ENCODE assay signal across 13 mouse cellular contexts in the genomic region with DNA sequence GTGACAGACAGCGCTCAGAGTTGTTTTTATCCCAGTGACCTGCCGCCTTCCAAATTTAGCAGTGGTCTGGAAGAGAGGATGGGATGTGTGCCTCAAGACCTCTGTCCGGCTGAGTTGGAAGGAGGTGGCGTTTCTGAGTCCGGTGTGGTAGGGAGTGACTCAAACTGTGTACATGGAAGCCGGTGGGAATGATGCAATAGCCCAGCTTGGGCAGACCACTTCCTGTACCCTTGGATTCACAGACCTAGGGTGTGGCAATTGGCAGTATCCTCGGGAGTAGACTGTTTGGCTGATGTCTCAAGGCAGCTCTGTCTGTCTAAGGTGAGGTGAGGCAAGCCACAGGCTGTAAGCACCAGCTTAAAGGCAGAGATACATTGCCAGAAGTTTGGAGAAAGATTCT. TPM values are rescaled to one million over a fixed set of nuclear protein-coding genes. Genes with fewer than 3 reads are reported as not detected.
DNase-seq lines count a peak whose midpoint lies in the region; ATAC-seq and TF ChIP-seq lines count a peak whose summit lies in the region.
"Had no signal": no experiment of that assay in that cellular context is flagged by ENCODE, and none has a peak within 500 bp of the region (broad histone marks: within the 10 kb centered on the region; RNA-seq: fewer than 3 reads in every experiment).

No protein-coding gene starts in this region.

- no peak overlapping the region for H3K9ac ChIP-seq in heart, embryonic 16.5 days (ENCODE audit: low read length)
- no peak overlapping the region for H3K9ac ChIP-seq in heart, embryonic 11.5 days (ENCODE audit: low read depth, low read length)
- H3K9ac ChIP-seq in lung, embryonic 14.5 days = no peak overlapping the region
- no peak overlapping the region for H3K9ac ChIP-seq in stomach, embryonic 15.5 days
- H3K9ac ChIP-seq: embryonic facial prominence, embryonic 15.5 days had no signal

- no peak overlapping the region for H3K27ac ChIP-seq in heart, embryonic 16.5 days (ENCODE audit: low read length)
- no peak overlapping the region for H3K27ac ChIP-seq in heart, embryonic 11.5 days (ENCODE audit: low read depth, low read length)
- H3K27ac ChIP-seq in lung, embryonic 14.5 days (ENCODE audit: low read depth) = no peak overlapping the region
- no peak overlapping the region for H3K27ac ChIP-seq in stomach, embryonic 15.5 days
- no peak overlapping the region for H3K27ac ChIP-seq in embryonic facial prominence, embryonic 10.5 days (replicated peaks)
- H3K27ac ChIP-seq: embryonic facial prominence, embryonic 15.5 days; macrophage had no signal

- DNase-seq in NIH3T3 (ENCODE audit: low read depth) (peak; percentile 65), MN1 (ENCODE audit: low spot score) (no peak)
- peak; percentile 24 for DNase-seq in lung, embryonic 14.5 days
- no peak for DNase-seq in embryonic facial prominence, embryonic 10.5 days (ENCODE audit: low spot score)
- no peak for DNase-seq in spleen, postnatal 10 days (ENCODE audit: low spot score in 2 of 2)
- DNase-seq: cerebellum, postnatal 25 days; retina, postnatal 1 day had no signal

- H3K4me2 ChIP-seq in heart, embryonic 16.5 days (ENCODE audit: low read depth, low read length) = peak overlapping the region; percentile 13; the same call in 1 of the 2 replicates
- no peak overlapping the region; the same call in 1 of the 2 replicates for H3K4me2 ChIP-seq in heart, embryonic 11.5 days
- H3K4me2 ChIP-seq in lung, embryonic 14.5 days = no peak overlapping the region
- H3K4me2 ChIP-seq in stomach, embryonic 15.5 days = no peak overlapping the region
- H3K4me2 ChIP-seq: embryonic facial prominence, embryonic 15.5 days had no signal

- no peaks in the 10 kb centered on the region for H3K9me3 ChIP-seq in heart, embryonic 16.5 days (replicated peaks; ENCODE audit: control insufficient read depth, low read length)
- H3K9me3 ChIP-seq in heart, embryonic 11.5 days (replicated peaks; ENCODE audit: control insufficient read depth, low read length) = no peaks in the 10 kb centered on the region
- no peaks in the 10 kb centered on the region for H3K9me3 ChIP-seq in lung, embryonic 14.5 days (ENCODE audit: low read depth, low read length)
- H3K9me3 ChIP-seq in stomach, embryonic 15.5 days = no peaks in the 10 kb centered on the region
- no peaks in the 10 kb centered on the region for H3K9me3 ChIP-seq in embryonic facial prominence, embryonic 10.5 days
- H3K9me3 ChIP-seq: embryonic facial prominence, embryonic 15.5 days had no signal

- no peaks in the 10 kb centered on the region for H3K27me3 ChIP-seq in heart, embryonic 16.5 days (ENCODE audit: control insufficient read depth, insufficient read depth, low read length)
- H3K27me3 ChIP-seq in heart, embryonic 11.5 days (ENCODE audit: control insufficient read depth, insufficient read depth, low read length) = peaks cover 3% of the 10 kb centered on the region
- H3K27me3 ChIP-seq in lung, embryonic 14.5 days (ENCODE audit: insufficient read depth, low read length) = no peaks in the 10 kb centered on the region
- H3K27me3 ChIP-seq in stomach, embryonic 15.5 days (replicated peaks) = no peaks in the 10 kb centered on the region
- H3K27me3 ChIP-seq in embryonic facial prominence, embryonic 10.5 days (replicated peaks; ENCODE audit: low read depth, poor library complexity, severe bottlenecking) = peaks cover 24% of the 10 kb centered on the region
- H3K27me3 ChIP-seq: embryonic facial prominence, embryonic 15.5 days had no signal

- H3K36me3 ChIP-seq in heart, embryonic 16.5 days (ENCODE audit: control insufficient read depth, insufficient read depth) = no peaks in the 10 kb centered on the region
- H3K36me3 ChIP-seq in heart, embryonic 11.5 days (ENCODE audit: control insufficient read depth, insufficient read depth, low read length) = no peaks in the 10 kb centered on the region
- no peaks in the 10 kb centered on the region for H3K36me3 ChIP-seq in lung, embryonic 14.5 days (ENCODE audit: insufficient read depth)
- H3K36me3 ChIP-seq in stomach, embryonic 15.5 days = no peaks in the 10 kb centered on the region
- no peaks in the 10 kb centered on the region for H3K36me3 ChIP-seq in embryonic facial prominence, embryonic 10.5 days (replicated peaks)
- H3K36me3 ChIP-seq: embryonic facial prominence, embryonic 15.5 days had no signal

- WGBS in heart, embryonic 16.5 days = 46% methylated on average over 7 of the region's 7 CpGs
- WGBS in heart, embryonic 11.5 days (ENCODE audit: insufficient replicate concordance) = 61% methylated on average over 7 of the region's 7 CpGs
- 65% methylated on average over 7 of the region's 7 CpGs for WGBS in lung, embryonic 14.5 days
- 71% methylated on average over 7 of the region's 7 CpGs for WGBS in stomach, embryonic 15.5 days
- 87% methylated on average over 7 of the region's 7 CpGs for WGBS in embryonic facial prominence, embryonic 10.5 days

- peaks cover 6% of the 10 kb centered on the region for H3K4me1 ChIP-seq in heart, embryonic 16.5 days (ENCODE audit: control insufficient read depth, insufficient read depth, low read length)
- H3K4me1 ChIP-seq in heart, embryonic 11.5 days (ENCODE audit: control insufficient read depth, insufficient read depth, low read length) = peaks cover 12% of the 10 kb centered on the region
- no peaks in the 10 kb centered on the region for H3K4me1 ChIP-seq in lung, embryonic 14.5 days (ENCODE audit: insufficient read depth)
- peaks cover 2% of the 10 kb centered on the region; the same call in 1 of the 2 replicates for H3K4me1 ChIP-seq in stomach, embryonic 15.5 days
- peaks cover 5% of the 10 kb centered on the region for H3K4me1 ChIP-seq in embryonic facial prominence, embryonic 10.5 days

- ATAC-seq in heart, embryonic 16.5 days (replicated peaks; ENCODE audit: extremely low read depth, insufficient read depth, low FRiP score) = no peak
- no peak for ATAC-seq in heart, embryonic 11.5 days (replicated peaks; ENCODE audit: insufficient number of reproducible peaks, low FRiP score, low TSS enrichment)
- no peak for ATAC-seq in lung, embryonic 14.5 days (ENCODE audit: insufficient read depth)
- ATAC-seq in stomach, embryonic 15.5 days (ENCODE audit: insufficient read depth, low FRiP score, low read depth) = 0 out of 2 replicates have a peak, but pooled peaks have one; percentile 43
- ATAC-seq: activated CD4-positive, CD25-positive, alpha-beta regulatory T cell, adult 4 months had no signal

- TF ChIP-seq CTCF in lung, embryonic 14.5 days (IDR thresholded peaks at IDR 0.05; ENCODE audit: low read depth) = no peak

- no peak overlapping the region for H3K4me3 ChIP-seq in heart, embryonic 16.5 days (ENCODE audit: low read length)
- no peak overlapping the region for H3K4me3 ChIP-seq in heart, embryonic 11.5 days (ENCODE audit: low read depth, low read length)
- H3K4me3 ChIP-seq in lung, embryonic 14.5 days (ENCODE audit: low read depth, low read length) = no peak overlapping the region
- H3K4me3 ChIP-seq in stomach, embryonic 15.5 days (replicated peaks) = no peak overlapping the region
- no peak overlapping the region for H3K4me3 ChIP-seq in embryonic facial prominence, embryonic 10.5 days
- H3K4me3 ChIP-seq: embryonic facial prominence, embryonic 15.5 days had no signal

RNA-seq across cellular contexts. Expression of a gene that starts 6.0 kb away (rescaled TPM):
- polyA plus RNA-seq in heart, embryonic 16.5 days (2015; fragmentation: Nextera tagmentation; extraction: Ambion mirVana) = 13.0 TPM in 2 replicates
- polyA plus RNA-seq in heart, embryonic 11.5 days (2014; fragmentation: Nextera tagmentation; extraction: Ambion mirVana) = 11.4 and 16.6 TPM in 2 replicates
- polyA plus RNA-seq in lung, embryonic 14.5 days (2014; fragmentation: Nextera tagmentation; extraction: Ambion mirVana) = 22.5 and 23.8 TPM in 2 replicates
- polyA plus RNA-seq in stomach, embryonic 15.5 days (2015; fragmentation: Nextera tagmentation; extraction: Ambion mirVana) = 12.8 and 16.0 TPM in 2 replicates
- polyA plus RNA-seq in embryonic facial prominence, embryonic 10.5 days (2016; fragmentation: Nextera tagmentation; extraction: Ambion mirVana) = 6.0 and 6.4 TPM in 2 replicates

Comparison
In these comparisons a context has a peak if more than half of its experiments do, and no peak if none do; other contexts are left out.
1. DNase-seq: peak in NIH3T3 (single experiment) and lung, embryonic 14.5 days (single experiment); none in embryonic facial prominence, embryonic 10.5 days (single experiment), spleen, postnatal 10 days (0 of 2) and MN1 (single experiment).